Mouse (Mus musculus) MEL (cell line): ENCODE data around the gene Ccl9. TPM values are rescaled to one million over a fixed set of nuclear protein-coding genes. Genes with fewer than 3 reads are reported as not detected.

Experiments
- DNase-seq: peaks from one replicate; pipeline ENCODE4 v3.0.0; 2011; ENCODE audit warnings: low read depth, low spot score
- H3K27ac ChIP-seq: 2 replicates; pipeline ENCODE4 v1.5.1; 2012; ENCODE audit warnings: low read depth, mild to moderate bottlenecking, control low read depth, low read length, moderate library complexity; ENCODE audit not compliant: control insufficient read depth
- H3K27me3 ChIP-seq, 2 experiments: fragments of 150-350 bp in 1 of 2; sonication (generic) in 1 of 2; 2 replicates each; pipeline ENCODE4 v1.6.1; 2012; ENCODE audit warnings: low read length in 2 of 2, mild to moderate bottlenecking in 2 of 2, improper control_type of control experiment in 1 of 2, moderate library complexity in 1 of 2; ENCODE audit not compliant: insufficient read depth in 2 of 2, control insufficient read depth in 1 of 2
- H3K36me3 ChIP-seq, 2 experiments: 2 replicates each; pipeline ENCODE4 v1.6.1; 2012 to 2014; ENCODE audit warnings: low read length in 2 of 2, improper control_type of control experiment in 1 of 2, inconsistent platforms in 1 of 2, mild to moderate bottlenecking in 1 of 2; ENCODE audit not compliant: insufficient read depth in 2 of 2, control insufficient read depth in 1 of 2
- H3K4me1 ChIP-seq, 2 experiments: fragments of 150-350 bp in 1 of 2; sonication (generic) in 1 of 2; 2 replicates each; pipeline ENCODE4 v1.6.1; 2012; ENCODE audit warnings: low read length in 2 of 2, improper control_type of control experiment in 1 of 2, mild to moderate bottlenecking in 1 of 2; ENCODE audit not compliant: insufficient read depth in 2 of 2, control insufficient read depth in 1 of 2
- H3K4me3 ChIP-seq, 2 experiments: fragments of 150-350 bp in 1 of 2; sonication (generic) in 1 of 2; 2 replicates each; pipeline ENCODE4 v1.5.1; 2012; ENCODE audit warnings: low read depth in 2 of 2, low read length in 2 of 2, mild to moderate bottlenecking in 2 of 2, moderate library complexity in 2 of 2, control low read depth in 1 of 2, improper control_type of control experiment in 1 of 2; ENCODE audit not compliant: control insufficient read depth in 1 of 2, insufficient read depth in 1 of 2
- H3K79me2 ChIP-seq: 2 replicates; pipeline ENCODE4 v1.6.1; 2012; ENCODE audit warnings: mild to moderate bottlenecking, low read length, moderate library complexity; ENCODE audit not compliant: control insufficient read depth, poor library complexity, insufficient read depth
- H3K9ac ChIP-seq: 2 replicates; pipeline ENCODE4 v1.6.1; 2012; ENCODE audit warnings: low read depth, mild to moderate bottlenecking, control low read depth, low read length, moderate library complexity; ENCODE audit not compliant: control insufficient read depth, poor library complexity, severe bottlenecking
- H3K9me3 ChIP-seq: fragments of 150-350 bp; sonication (generic); replicated peaks from 2 replicates; pipeline ENCODE4 v1.6.1; 2012; ENCODE audit warnings: mild to moderate bottlenecking, low read length, improper control_type of control experiment, moderate library complexity; ENCODE audit not compliant: insufficient read depth
- CHD2 ChIP-seq: IDR thresholded peaks from 2 replicates; pipeline ENCODE4 v1.6.1; 2011; ENCODE audit warnings: low read length, improper control_type of control experiment
- ELF1 ChIP-seq: IDR thresholded peaks from 2 replicates; pipeline ENCODE4 v1.6.1; 2014; ENCODE audit warnings: low read depth, mild to moderate bottlenecking, inconsistent platforms, low read length, improper control_type of control experiment, moderate library complexity
- EP300 ChIP-seq, 2 experiments: IDR thresholded peaks; 2 replicates each; pipeline ENCODE4 v1.6.1; 2011; ENCODE audit warnings: improper control_type of control experiment in 2 of 2, low read length in 2 of 2, low read depth in 1 of 2, mild to moderate bottlenecking in 1 of 2
- ETS1 ChIP-seq: IDR thresholded peaks from 2 replicates; pipeline ENCODE4 v1.6.1; 2012; ENCODE audit warnings: low read depth, mild to moderate bottlenecking, inconsistent platforms, low read length, improper control_type of control experiment, moderate library complexity
- GABPA ChIP-seq: IDR thresholded peaks from 2 replicates; pipeline ENCODE4 v1.6.1; 2012; ENCODE audit warnings: low read depth, mild to moderate bottlenecking, inconsistent platforms, low read length, improper control_type of control experiment, moderate library complexity
- HCFC1 ChIP-seq: IDR thresholded peaks from 2 replicates; pipeline ENCODE4 v1.6.1; 2012; ENCODE audit warnings: low read depth, mild to moderate bottlenecking, inconsistent platforms, low read length, improper control_type of control experiment, moderate library complexity
- KAT2A ChIP-seq: conservative IDR thresholded peaks from 2 replicates; pipeline ENCODE4 v1.6.1; 2012; ENCODE audit warnings: low read depth, low read length, improper control_type of control experiment, inconsistent platforms
- MAX ChIP-seq: IDR thresholded peaks from 2 replicates; pipeline ENCODE4 v1.6.1; 2011; ENCODE audit warnings: low read length, improper control_type of control experiment
- MAZ ChIP-seq: IDR thresholded peaks from 2 replicates; pipeline ENCODE4 v1.6.1; 2012; ENCODE audit warnings: low read depth, mild to moderate bottlenecking, inconsistent platforms, low read length, improper control_type of control experiment
- NELFE ChIP-seq: IDR thresholded peaks from 2 replicates; pipeline ENCODE4 v1.6.1; 2011; ENCODE audit warnings: low read depth, low read length, improper control_type of control experiment
- NRF1 ChIP-seq: IDR thresholded peaks from 2 replicates; pipeline ENCODE4 v1.6.1; 2014; ENCODE audit warnings: low read depth, mild to moderate bottlenecking, inconsistent platforms, low read length, improper control_type of control experiment, moderate library complexity; ENCODE audit not compliant: poor library complexity, insufficient read depth, severe bottlenecking
- POLR2A ChIP-seq, 2 experiments: IDR thresholded peaks; 2 replicates each; pipeline ENCODE4 v1.6.1; 2011 to 2012; ENCODE audit warnings: low read length in 2 of 2, mild to moderate bottlenecking in 2 of 2, control low read depth in 1 of 2, improper control_type of control experiment in 1 of 2, low read depth in 1 of 2, moderate library complexity in 1 of 2; ENCODE audit not compliant: control insufficient read depth in 1 of 2, insufficient read depth in 1 of 2, poor library complexity in 1 of 2
- POLR2AphosphoS5 ChIP-seq: IDR thresholded peaks from 2 replicates; pipeline ENCODE4 v1.6.1; 2012; ENCODE audit warnings: low read depth, borderline replicate concordance, mild to moderate bottlenecking, inconsistent platforms, low read length, moderate library complexity, mixed read lengths
- RAD21 ChIP-seq: IDR thresholded peaks from 2 replicates; pipeline ENCODE4 v1.6.1; 2011; ENCODE audit warnings: mild to moderate bottlenecking, low read depth, low read length, improper control_type of control experiment
- SMC3 ChIP-seq: IDR thresholded peaks from 2 replicates; pipeline ENCODE4 v1.6.1; 2011; ENCODE audit warnings: low read depth, low read length, improper control_type of control experiment
- TBP ChIP-seq: IDR thresholded peaks from 2 replicates; pipeline ENCODE4 v1.8.0; 2011; ENCODE audit warnings: low read depth, low read length, improper control_type of control experiment
- TCF12 ChIP-seq: IDR thresholded peaks from 2 replicates; pipeline ENCODE4 v1.6.1; 2014; ENCODE audit warnings: low read depth, mild to moderate bottlenecking, inconsistent platforms, low read length, improper control_type of control experiment, moderate library complexity
- UBTF ChIP-seq: IDR thresholded peaks from 2 replicates; pipeline ENCODE4 v1.6.1; 2012; ENCODE audit warnings: low read depth, mild to moderate bottlenecking, inconsistent platforms, low read length, improper control_type of control experiment, moderate library complexity, borderline replicate concordance; ENCODE audit not compliant: insufficient read depth
- USF1 ChIP-seq: IDR thresholded peaks from 2 replicates; pipeline ENCODE4 v1.6.1; 2014; ENCODE audit warnings: low read depth, mild to moderate bottlenecking, inconsistent platforms, low read length, improper control_type of control experiment, moderate library complexity
- USF2 ChIP-seq, 2 experiments: IDR thresholded peaks; 2 replicates each; pipeline ENCODE4 v1.6.1; 2011 to 2012; ENCODE audit warnings: improper control_type of control experiment in 2 of 2, low read length in 2 of 2, borderline replicate concordance in 1 of 2, inconsistent platforms in 1 of 2, low read depth in 1 of 2, mild to moderate bottlenecking in 1 of 2; ENCODE audit not compliant: insufficient read depth in 1 of 2
- ZKSCAN1 ChIP-seq: IDR thresholded peaks from 2 replicates; pipeline ENCODE4 v1.6.1; 2012; ENCODE audit warnings: low read depth, mild to moderate bottlenecking, inconsistent platforms, low read length, improper control_type of control experiment, moderate library complexity
- ZMIZ1 ChIP-seq: IDR thresholded peaks from 2 replicates; pipeline ENCODE4 v1.6.1; 2012; ENCODE audit warnings: low read depth, mild to moderate bottlenecking, inconsistent platforms, low read length, improper control_type of control experiment, moderate library complexity
- polyA plus RNA-seq, 2 experiments: library from polyadenylated mRNA; stranded (reverse) in 1 of 2; unstranded in 1 of 2; fragments of >175 nt in 1 of 2; fragments of >200 nt in 1 of 2; gene quantifications; 2 replicates each; pipeline versions ENCODE4 v1.2.1 to v1.2.4; 2012; ENCODE audit warnings: low replicate concordance in 2 of 2, low read depth in 1 of 2; ENCODE audit not compliant: insufficient read length in 2 of 2, insufficient read depth in 1 of 2, missing spikeins in 1 of 2
- total RNA-seq: library from RNA; depleted of rRNA; stranded (reverse); fragments of 300-350 nt; gene quantifications from 2 replicates; pipeline ENCODE4 v1.2.3, GENCODE M21; 2012

Gene Ccl9
- total and polyA plus RNA-seq, 3 experiments = 0.62 to 1.7 TPM; not detected in 1

- no peak overlapping the region for H3K4me3 ChIP-seq
- no peaks in the 10 kb centered on the region for H3K79me2 ChIP-seq
- H3K9me3 ChIP-seq = no peaks in the 10 kb centered on the region
- H3K36me3 ChIP-seq = no peaks in the 10 kb centered on the region
- no peak for TF ChIP-seq ZMIZ1
- TF ChIP-seq ELF1 = no peak
- no peak for TF ChIP-seq CHD2
- TF ChIP-seq USF1 = no peak
- TF ChIP-seq HCFC1 = no peak
- TF ChIP-seq RAD21 = no peak
- TF ChIP-seq UBTF = no peak
- TF ChIP-seq ZKSCAN1 = no peak
- no peak for TF ChIP-seq USF2 (IDR thresholded peaks at IDR 0.05; ENCODE audit: borderline replicate concordance in 1 of 2, insufficient read depth in 1 of 2, low read depth in 1 of 2, low read length in 2 of 2)
- TF ChIP-seq MAX = no peak
- no peak for TF ChIP-seq EP300 (IDR thresholded peaks at IDR 0.05; ENCODE audit: low read depth in 1 of 2, low read length in 2 of 2)
- no peak for DNase-seq
- no peaks in the 10 kb centered on the region for H3K4me1 ChIP-seq
- H3K27ac ChIP-seq = no peak overlapping the region
- peaks cover 8 to 27% of the 10 kb centered on the region in 2 experiments for H3K27me3 ChIP-seq
- no peak overlapping the region for H3K9ac ChIP-seq
These were observed 25.0 kb upstream of the Ccl9 start for GRCm38 (mm10) chr11:83603399-83603798.

- no peaks in the 10 kb centered on the region for H3K79me2 ChIP-seq
- no peak overlapping the region for H3K4me3 ChIP-seq
- H3K27ac ChIP-seq = no peak overlapping the region
- no peak for DNase-seq
- H3K9ac ChIP-seq = no peak overlapping the region
- peaks cover 7 to 21% of the 10 kb centered on the region in 2 experiments for H3K27me3 ChIP-seq
- no peaks in the 10 kb centered on the region for H3K4me1 ChIP-seq
- no peak for TF ChIP-seq SMC3
- TF ChIP-seq KAT2A = no peak
- no peak for TF ChIP-seq MAX
- TF ChIP-seq RAD21 = no peak
- no peak for TF ChIP-seq POLR2A (IDR thresholded peaks at IDR 0.05; ENCODE audit: control insufficient read depth in 1 of 2, insufficient read depth in 1 of 2, low read depth in 1 of 2, low read length in 2 of 2, poor library complexity in 1 of 2)
- TF ChIP-seq POLR2AphosphoS5 = no peak
- no peak for TF ChIP-seq TBP
- TF ChIP-seq TCF12 = no peak
- no peak for TF ChIP-seq NRF1
- no peak for TF ChIP-seq ETS1
- TF ChIP-seq UBTF = no peak
- TF ChIP-seq MAZ = no peak
- TF ChIP-seq NELFE = no peak
- TF ChIP-seq HCFC1 = no peak
- no peak for TF ChIP-seq GABPA
- no peaks in the 10 kb centered on the region for H3K36me3 ChIP-seq
- H3K9me3 ChIP-seq = no peaks in the 10 kb centered on the region
These were observed 22.1 kb upstream of the Ccl9 start for GRCm38 (mm10) chr11:83600576-83600975.
